Mouse (Mus musculus): ENCODE results near the gene Hoxc10. TPM values are rescaled to one million over a fixed set of nuclear protein-coding genes. Genes with fewer than 3 reads are reported as not detected.

The Hoxc10 gene
- polyA plus RNA-seq, 1 experiment from 2014 or later, result not detected

DNA sequence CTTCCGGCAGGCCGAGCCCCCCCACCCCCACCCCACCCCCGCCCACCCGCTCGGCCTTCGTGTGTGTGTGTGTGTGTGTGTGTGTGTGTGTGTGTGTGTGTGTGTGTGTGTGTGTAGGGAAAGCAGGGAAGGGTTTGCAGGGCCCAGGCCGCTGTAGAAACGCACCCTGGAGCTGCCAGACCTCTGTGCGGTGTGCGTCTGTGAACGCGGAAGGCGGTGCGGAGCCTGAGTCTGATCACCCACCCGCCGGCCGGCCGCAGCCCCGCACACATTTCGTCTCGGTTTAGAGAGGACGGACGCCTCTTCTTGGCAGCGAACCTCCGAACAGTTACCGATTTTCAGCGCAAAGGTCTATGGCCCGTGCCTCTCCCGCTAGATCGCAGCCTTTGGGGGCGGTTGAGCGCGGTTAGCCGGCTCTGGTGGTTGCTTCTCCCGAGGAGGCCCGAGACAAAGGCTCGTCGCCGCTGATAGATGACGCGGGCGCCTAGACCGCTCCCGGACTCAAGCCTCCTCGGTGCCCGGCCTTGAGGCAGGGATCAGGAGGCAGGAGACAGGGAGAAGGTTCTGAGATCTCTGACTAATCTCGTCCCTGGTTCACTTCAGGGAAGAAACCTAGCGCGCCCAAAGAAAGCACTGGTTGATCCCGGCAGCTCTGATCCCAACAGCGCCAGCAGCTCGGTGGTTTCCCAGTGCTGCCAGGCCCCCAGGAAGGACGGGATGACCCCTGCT, 23.7 kb upstream of the Hoxc10 start:
- Histone ChIP-seq H3K4me3 (ENCODE audit: low read depth, low read length) (peak overlapping the region; percentile 6; the same call in 1 of the 2 replicates), H3K27ac (ENCODE audit: low read depth, low read length) (no peak overlapping the region), H3K4me1 (ENCODE audit: control insufficient read depth, insufficient read depth, low read length) (0 out of 2 replicates have a peak, but pooled peaks cover 3% of the 10 kb centered on the region), H3K4me2 (peak overlapping the region; percentile 24), H3K36me3 (ENCODE audit: control insufficient read depth, insufficient read depth, low read length) (no peaks in the 10 kb centered on the region), H3K9ac (ENCODE audit: low read length) (no peak overlapping the region), H3K9me3 (ENCODE audit: control insufficient read depth, low read length) (no peaks in the 10 kb centered on the region), H3K27me3 (ENCODE audit: control insufficient read depth, insufficient read depth, low read length) (peaks cover 100% of the 10 kb centered on the region)
- no peak for ATAC-seq (ENCODE audit: low FRiP score)
- WGBS, result under 1% methylated on average over 46 of the region's 53 CpGs
- DNase-seq (ENCODE audit: low spot score, missing footprints), result peak; percentile 97

DNA sequence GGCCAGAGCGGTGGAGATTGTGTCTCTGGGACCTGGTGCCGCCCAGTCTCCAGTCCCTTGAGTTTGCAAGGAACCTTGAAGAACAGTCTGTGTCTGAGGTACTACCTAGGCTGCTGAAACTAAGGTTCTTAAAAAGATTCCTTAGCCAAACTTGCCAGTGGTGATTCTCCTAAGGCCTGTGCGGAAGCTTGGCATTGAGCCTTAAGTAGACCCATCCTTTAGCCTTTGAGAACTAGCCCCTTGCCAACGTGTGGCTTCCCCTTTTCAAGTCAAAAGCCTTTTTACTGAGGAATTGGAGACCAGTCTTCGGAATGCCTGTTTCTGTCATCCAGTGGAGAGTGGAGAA, 23.2 kb upstream of the Hoxc10 start:
- DNase-seq (ENCODE audit: low spot score, missing footprints), result peak; percentile 95
- no peak overlapping the region for H3K9ac ChIP-seq (ENCODE audit: low read length)

DNA sequence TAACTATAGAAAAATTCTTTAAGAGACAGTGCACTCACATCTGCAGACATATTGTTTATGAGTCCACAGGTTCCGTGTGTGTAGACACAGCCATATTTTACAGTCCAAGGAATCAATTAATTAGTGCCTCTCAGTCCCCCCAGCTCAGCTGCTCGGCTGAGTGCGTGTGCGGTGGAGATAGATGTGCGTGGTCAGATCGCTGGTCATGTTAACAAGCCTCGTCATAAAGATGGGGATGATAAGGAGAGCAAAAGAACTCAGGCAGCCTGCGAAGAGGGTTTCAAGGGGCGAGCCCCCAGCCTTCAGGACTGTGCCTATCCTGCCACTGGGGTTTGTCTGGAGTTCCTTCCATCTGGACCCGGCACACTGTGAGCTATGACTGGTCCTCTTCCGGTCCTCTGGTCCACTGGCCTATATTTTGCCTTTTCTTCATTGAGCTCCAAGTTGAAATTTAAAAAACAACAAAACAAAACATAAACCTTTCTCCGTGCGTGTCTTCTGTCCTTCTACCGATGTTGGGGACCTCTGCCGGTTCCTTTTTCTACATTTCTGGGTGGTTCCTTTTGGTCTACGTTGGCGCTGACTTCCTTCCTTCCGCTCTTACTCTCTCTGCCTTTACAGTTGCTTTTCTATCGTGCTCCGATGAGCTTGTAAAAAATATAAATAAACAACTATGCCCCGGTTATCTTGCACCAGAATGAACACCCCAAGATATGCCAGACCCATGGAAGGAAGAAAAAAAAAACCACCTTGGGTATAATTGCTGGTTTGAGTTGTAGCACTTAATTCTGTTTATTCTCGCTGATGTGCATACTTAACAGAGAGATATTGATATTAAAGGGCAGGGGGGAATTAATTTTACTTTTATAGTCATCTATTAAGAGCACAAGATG, 21.2 kb upstream of the Hoxc10 start:
- H3K4me1 ChIP-seq (ENCODE audit: control insufficient read depth, insufficient read depth, low read length), result 0 out of 2 replicates have a peak, but pooled peaks cover 3% of the 10 kb centered on the region
- peaks cover 100% of the 10 kb centered on the region for H3K27me3 ChIP-seq (ENCODE audit: control insufficient read depth, insufficient read depth, low read length)
- no peak for DNase-seq (ENCODE audit: low spot score, missing footprints)
- no peak for ATAC-seq (ENCODE audit: low FRiP score)
- H3K4me3 ChIP-seq (ENCODE audit: low read depth, low read length), result no peak overlapping the region
- no peak overlapping the region for H3K27ac ChIP-seq (ENCODE audit: low read depth, low read length)
- 10% methylated on average over 22 of the region's 22 CpGs for WGBS
- no peaks in the 10 kb centered on the region for H3K36me3 ChIP-seq (ENCODE audit: control insufficient read depth, insufficient read depth, low read length)
- H3K4me2 ChIP-seq, result no peak overlapping the region
- no peak overlapping the region for H3K9ac ChIP-seq (ENCODE audit: low read length)
- no peaks in the 10 kb centered on the region for H3K9me3 ChIP-seq (ENCODE audit: control insufficient read depth, low read length)

More for the DNA sequence above, 23.2 kb upstream of the Hoxc10 start:
- H3K4me1 ChIP-seq (ENCODE audit: control insufficient read depth, insufficient read depth, low read length), result 0 out of 2 replicates have a peak, but pooled peaks cover 3% of the 10 kb centered on the region
- no peaks in the 10 kb centered on the region for H3K9me3 ChIP-seq (ENCODE audit: control insufficient read depth, low read length)
- no peaks in the 10 kb centered on the region for H3K36me3 ChIP-seq (ENCODE audit: control insufficient read depth, insufficient read depth, low read length)
- H3K4me3 ChIP-seq (ENCODE audit: low read depth, low read length), result peak overlapping the region; percentile 6; the same call in 1 of the 2 replicates
- H3K4me2 ChIP-seq, result no peak overlapping the region
- H3K27me3 ChIP-seq (ENCODE audit: control insufficient read depth, insufficient read depth, low read length), result peaks cover 100% of the 10 kb centered on the region
- no peak for ATAC-seq (ENCODE audit: low FRiP score)
- H3K27ac ChIP-seq (ENCODE audit: low read depth, low read length), result no peak overlapping the region
- WGBS, result 5% methylated on average over 5 of the region's 5 CpGs

DNA sequence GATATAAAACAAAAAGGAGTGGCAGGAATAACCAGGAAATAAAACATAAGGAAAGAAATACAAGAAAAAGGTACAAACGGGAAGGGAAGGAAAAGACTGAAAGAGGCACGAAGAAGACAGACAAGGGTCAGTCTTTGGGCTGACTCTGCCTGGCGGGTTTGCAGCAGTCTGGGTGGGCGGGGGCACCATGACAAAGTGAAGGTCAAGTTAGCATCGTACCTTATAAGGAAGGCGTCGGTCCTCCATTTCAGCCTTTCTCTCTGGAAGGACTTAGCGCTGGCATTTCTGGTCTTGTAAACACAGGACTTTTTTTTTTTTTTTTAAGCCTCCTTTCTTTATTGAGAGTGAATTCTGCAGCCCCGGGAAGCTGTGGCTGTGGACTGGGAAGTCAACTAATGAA, 19.3 kb upstream of the Hoxc10 start:
- Histone ChIP-seq H3K27me3 (ENCODE audit: control insufficient read depth, insufficient read depth, low read length) (peaks cover 100% of the 10 kb centered on the region), H3K9me3 (ENCODE audit: control insufficient read depth, low read length) (no peaks in the 10 kb centered on the region), H3K27ac (ENCODE audit: low read depth, low read length) (no peak overlapping the region), H3K4me1 (ENCODE audit: control insufficient read depth, insufficient read depth, low read length) (0 out of 2 replicates have a peak, but pooled peaks cover 3% of the 10 kb centered on the region), H3K9ac (ENCODE audit: low read length) (no peak overlapping the region), H3K36me3 (ENCODE audit: control insufficient read depth, insufficient read depth, low read length) (no peaks in the 10 kb centered on the region), H3K4me2 (no peak overlapping the region), H3K4me3 (ENCODE audit: low read depth, low read length) (no peak overlapping the region)
- DNase-seq (ENCODE audit: low spot score, missing footprints) (no peak), ATAC-seq (ENCODE audit: low FRiP score) (no peak)
- WGBS, result 2% methylated on average over 9 of the region's 9 CpGs

DNA sequence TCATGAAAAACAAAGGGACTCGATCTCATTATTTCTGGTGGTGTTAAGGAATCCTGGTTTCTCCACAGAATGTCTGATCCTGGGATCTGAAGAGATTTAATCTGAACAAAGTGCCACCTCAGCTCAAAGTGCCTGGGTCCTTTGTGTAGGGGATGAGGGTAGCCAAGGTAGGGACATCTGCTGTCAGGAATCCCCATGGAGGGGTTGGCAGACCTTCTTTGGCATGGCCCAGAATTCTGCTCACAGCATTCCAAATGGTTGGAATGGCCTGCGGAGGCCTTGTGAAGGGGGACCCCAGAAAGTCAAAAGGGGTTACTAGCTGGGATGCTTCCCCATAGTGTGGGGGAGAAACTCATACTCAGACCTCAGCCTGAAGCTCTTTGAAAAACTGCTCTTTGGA, 17.8 kb upstream of the Hoxc10 start:
- no peak overlapping the region for H3K4me2 ChIP-seq
- no peak for DNase-seq (ENCODE audit: low spot score, missing footprints)
- no peak overlapping the region for H3K9ac ChIP-seq (ENCODE audit: low read length)

DNA sequence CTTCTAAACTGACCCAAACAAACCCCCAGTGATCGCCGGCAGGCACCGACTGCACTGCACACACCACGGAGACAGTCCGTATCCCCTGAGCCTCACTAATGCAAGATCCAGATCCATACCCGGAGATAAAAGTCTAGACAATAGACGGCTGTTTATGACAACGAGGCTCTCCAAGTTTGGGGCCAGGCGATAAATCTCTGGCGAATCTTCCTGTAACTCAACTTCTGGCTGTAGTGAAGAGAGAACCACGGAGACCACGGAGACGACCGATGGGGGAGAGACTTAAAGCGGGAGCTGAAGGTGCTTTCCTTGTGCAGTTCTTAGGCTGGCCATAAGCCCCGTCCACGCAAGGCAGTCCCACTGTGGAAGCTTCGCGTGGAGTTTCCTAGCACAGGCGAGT, 16.9 kb upstream of the Hoxc10 start:
- Histone ChIP-seq H3K9ac (ENCODE audit: low read length) (no peak overlapping the region), H3K27ac (ENCODE audit: low read depth, low read length) (no peak overlapping the region), H3K4me2 (no peak overlapping the region), H3K4me3 (ENCODE audit: low read depth, low read length) (no peak overlapping the region), H3K9me3 (ENCODE audit: control insufficient read depth, low read length) (no peaks in the 10 kb centered on the region), H3K27me3 (ENCODE audit: control insufficient read depth, insufficient read depth, low read length) (peaks cover 100% of the 10 kb centered on the region), H3K4me1 (ENCODE audit: control insufficient read depth, insufficient read depth, low read length) (no peaks in the 10 kb centered on the region), H3K36me3 (ENCODE audit: control insufficient read depth, insufficient read depth, low read length) (no peaks in the 10 kb centered on the region)
- no peak for DNase-seq (ENCODE audit: low spot score, missing footprints)
- 3% methylated on average over 20 of the region's 20 CpGs for WGBS
- ATAC-seq (ENCODE audit: low FRiP score), result no peak

More for the DNA sequence above, 17.8 kb upstream of the Hoxc10 start:
- H3K27ac ChIP-seq (ENCODE audit: low read depth, low read length), result no peak overlapping the region
- H3K27me3 ChIP-seq (ENCODE audit: control insufficient read depth, insufficient read depth, low read length), result peaks cover 100% of the 10 kb centered on the region
- no peaks in the 10 kb centered on the region for H3K4me1 ChIP-seq (ENCODE audit: control insufficient read depth, insufficient read depth, low read length)
- no peaks in the 10 kb centered on the region for H3K36me3 ChIP-seq (ENCODE audit: control insufficient read depth, insufficient read depth, low read length)
- H3K9me3 ChIP-seq (ENCODE audit: control insufficient read depth, low read length), result no peaks in the 10 kb centered on the region
- H3K4me3 ChIP-seq (ENCODE audit: low read depth, low read length), result no peak overlapping the region
- 13% methylated on average over 2 of the region's 2 CpGs for WGBS
- ATAC-seq (ENCODE audit: low FRiP score), result no peak

DNA sequence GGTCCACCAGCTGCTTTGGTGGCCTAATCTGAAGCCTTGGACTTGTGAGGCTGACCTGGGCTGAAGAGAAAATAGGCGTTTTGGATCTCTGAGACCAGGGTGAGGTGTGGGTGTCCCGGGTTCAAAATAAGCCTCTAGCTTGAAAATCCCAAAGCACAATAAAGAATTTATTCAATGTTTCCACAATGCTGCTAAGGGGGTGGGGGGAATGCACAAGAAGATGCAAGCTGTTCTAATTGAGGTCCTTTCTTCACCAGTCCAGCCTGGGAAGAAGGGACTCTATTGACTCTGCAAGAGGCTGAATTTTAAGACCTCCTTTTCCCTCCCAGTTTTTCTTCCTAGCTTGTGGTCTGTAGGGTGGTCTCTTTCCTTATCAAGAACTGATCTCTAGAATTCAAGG, 15.7 kb upstream of the Hoxc10 start:
- Histone ChIP-seq H3K9me3 (ENCODE audit: control insufficient read depth, low read length) (no peaks in the 10 kb centered on the region), H3K27ac (ENCODE audit: low read depth, low read length) (no peak overlapping the region), H3K27me3 (ENCODE audit: control insufficient read depth, insufficient read depth, low read length) (peaks cover 100% of the 10 kb centered on the region), H3K9ac (ENCODE audit: low read length) (no peak overlapping the region), H3K4me3 (ENCODE audit: low read depth, low read length) (no peak overlapping the region), H3K4me1 (ENCODE audit: control insufficient read depth, insufficient read depth, low read length) (no peaks in the 10 kb centered on the region), H3K36me3 (ENCODE audit: control insufficient read depth, insufficient read depth, low read length) (no peaks in the 10 kb centered on the region), H3K4me2 (no peak overlapping the region)
- ATAC-seq (ENCODE audit: low FRiP score), result no peak
- DNase-seq (ENCODE audit: low spot score, missing footprints), result peak; percentile 94
- 2% methylated on average over 2 of the region's 2 CpGs for WGBS

DNA sequence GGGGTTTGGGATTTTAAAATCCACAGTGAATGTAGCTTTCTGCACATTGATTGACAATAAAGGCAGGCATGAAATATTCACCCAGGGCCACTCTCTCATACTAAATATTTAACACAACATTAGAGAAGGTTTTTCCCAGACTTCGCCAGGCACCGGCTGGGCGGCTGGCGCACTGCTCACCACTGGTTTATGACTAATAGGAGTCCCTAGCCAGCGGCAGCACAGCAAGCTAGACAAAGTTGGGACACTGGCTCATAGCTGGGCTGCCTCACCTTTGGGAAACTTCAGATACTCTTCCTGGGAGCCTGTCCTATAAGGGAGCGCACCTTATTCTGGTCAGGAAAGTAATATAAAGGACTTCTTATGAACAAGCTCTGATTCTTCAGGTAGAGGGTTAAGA, 13.0 kb upstream of the Hoxc10 start:
- H3K27ac ChIP-seq (ENCODE audit: low read depth, low read length), result no peak overlapping the region
- no peak for ATAC-seq (ENCODE audit: low FRiP score)
- no peak overlapping the region for H3K9ac ChIP-seq (ENCODE audit: low read length)
- no peaks in the 10 kb centered on the region for H3K9me3 ChIP-seq (ENCODE audit: control insufficient read depth, low read length)
- H3K4me3 ChIP-seq (ENCODE audit: low read depth, low read length), result no peak overlapping the region
- 5% methylated on average over 6 of the region's 6 CpGs for WGBS
- no peak overlapping the region for H3K4me2 ChIP-seq
- no peak for DNase-seq (ENCODE audit: low spot score, missing footprints)
- H3K4me1 ChIP-seq (ENCODE audit: control insufficient read depth, insufficient read depth, low read length), result no peaks in the 10 kb centered on the region
- H3K27me3 ChIP-seq (ENCODE audit: control insufficient read depth, insufficient read depth, low read length), result peaks cover 100% of the 10 kb centered on the region
- H3K36me3 ChIP-seq (ENCODE audit: control insufficient read depth, insufficient read depth, low read length), result no peaks in the 10 kb centered on the region

Measured in midbrain, embryonic 11.5 days (tissue).